Mouse (Mus musculus) hindbrain, embryonic 13.5 days (tissue): ENCODE measurements around the gene Sft2d1. TPM values are rescaled to one million over a fixed set of nuclear protein-coding genes. Genes with fewer than 3 reads are reported as not detected.
A peak's percentile ranks its signal among the peaks of the same experiment; 100 is the strongest.
"Not testable (repeated sequence)": the region's sequence is repeated elsewhere in the genome, so short reads cannot be mapped to it uniquely, and the experiment has no call there.

Experiments used
- ATAC-seq: fragments of 200-750 bp; cut with Nextera tagmentation; 2 replicates; pipeline ENCODE4 v1.8.0; 2017; ENCODE audit warnings: moderate TSS enrichment; ENCODE audit not compliant: low FRiP score
- H3K27ac ChIP-seq: fragments of 300-500 bp; sonication (generic); 2 replicates; pipeline ENCODE4 v1.5.1; 2015; ENCODE audit warnings: inconsistent platforms, mild to moderate bottlenecking, moderate library complexity
- H3K27me3 ChIP-seq: fragments of 300-500 bp; sonication (generic); 2 replicates; pipeline ENCODE4 v1.6.1; 2015; ENCODE audit warnings: mild to moderate bottlenecking, inconsistent platforms
- H3K36me3 ChIP-seq: fragments of 300-500 bp; sonication (generic); 2 replicates; pipeline ENCODE4 v1.6.1; 2015; ENCODE audit warnings: mild to moderate bottlenecking, inconsistent platforms
- H3K4me1 ChIP-seq: fragments of 300-500 bp; sonication (generic); replicated peaks from 2 replicates; pipeline ENCODE4 v1.6.1; 2015; ENCODE audit warnings: inconsistent platforms
- H3K4me2 ChIP-seq: fragments of 300-500 bp; sonication (generic); 2 replicates; pipeline ENCODE4 v1.6.1; 2015; ENCODE audit warnings: inconsistent platforms, mild to moderate bottlenecking, moderate library complexity
- H3K4me3 ChIP-seq: fragments of 300-500 bp; sonication (generic); 2 replicates; pipeline ENCODE4 v1.5.1; 2015; ENCODE audit warnings: mild to moderate bottlenecking, inconsistent platforms
- H3K9ac ChIP-seq: fragments of 300-500 bp; sonication (generic); 2 replicates; pipeline ENCODE4 v1.6.1; 2015; ENCODE audit warnings: mild to moderate bottlenecking, inconsistent platforms
- H3K9me3 ChIP-seq: fragments of 300-500 bp; sonication (generic); 2 replicates; pipeline ENCODE4 v1.6.1; 2016; ENCODE audit warnings: inconsistent platforms
- WGBS: fragments of 180-500 bp; shearing (Covaris S2); methylation state at CpG from one replicate; pipeline ENCODE4 v1.1.7; 2015; 5-methylcytosine and 5-hydroxymethylcytosine counted together
- polyA plus RNA-seq: library from polyadenylated mRNA; unstranded; fragments of >200 nt; fragmentation: Nextera tagmentation; extraction: Ambion mirVana; gene quantifications from 2 replicates; pipeline ENCODE4 v1.2.1, GENCODE M21; 2015

Gene Sft2d1
- polyA plus RNA-seq, 1 experiment from 2014 or later = 151 TPM

GRCm38 (mm10) chr17:8311751-8312150, 849 bp downstream of the Sft2d1 start:
- Histone ChIP-seq H3K9me3 (no peaks in the 10 kb centered on the region), H3K36me3 (peaks cover 4% of the 10 kb centered on the region; the same call in 1 of the 2 replicates), H3K27me3 (peaks cover 11% of the 10 kb centered on the region; the same call in 1 of the 2 replicates), H3K4me1 (peaks cover 36% of the 10 kb centered on the region), H3K4me2 (peak overlapping the region; percentile 82), H3K9ac (peak overlapping the region; percentile 94), H3K4me3 (peak overlapping the region; percentile 92), H3K27ac (no peak overlapping the region)
- 53% methylated on average over 3 of the region's 3 CpGs for WGBS
- no peak for ATAC-seq

GRCm38 (mm10) chr17:8313976-8314375, 3.1 kb downstream of the Sft2d1 start:
- Histone ChIP-seq H3K4me2 (no peak overlapping the region), H3K27ac (no peak overlapping the region), H3K27me3 (no peaks in the 10 kb centered on the region), H3K4me3 (no peak overlapping the region), H3K9me3 (no peaks in the 10 kb centered on the region), H3K4me1 (peaks cover 36% of the 10 kb centered on the region), H3K36me3 (peaks cover 8% of the 10 kb centered on the region), H3K9ac (no peak overlapping the region)
- 92% methylated on average over 3 of the region's 3 CpGs for WGBS
- ATAC-seq = no peak

GRCm38 (mm10) chr17:8316251-8316650, 5.3 kb downstream of the Sft2d1 start:
- Histone ChIP-seq H3K4me2 (no peak overlapping the region), H3K27ac (no peak overlapping the region), H3K9me3 (no peaks in the 10 kb centered on the region), H3K27me3 (no peaks in the 10 kb centered on the region), H3K4me3 (no peak overlapping the region), H3K9ac (no peak overlapping the region), H3K36me3 (peaks cover 16% of the 10 kb centered on the region), H3K4me1 (peaks cover 36% of the 10 kb centered on the region)
- ATAC-seq = no peak
- WGBS = 89% methylated on average over 1 of the region's 1 CpGs

- not testable (repeated sequence) for H3K9me3 ChIP-seq, H3K9ac ChIP-seq, H3K4me1 ChIP-seq, H3K4me2 ChIP-seq, H3K27me3 ChIP-seq, H3K27ac ChIP-seq, ATAC-seq, H3K4me3 ChIP-seq
- H3K36me3 ChIP-seq = peaks cover 53% of the 10 kb centered on the region
- WGBS = 81% methylated on average over 10 of the region's 11 CpGs
These were observed 16.0 kb downstream of the Sft2d1 start for GRCm38 (mm10) chr17:8326877-8327276.

GRCm38 (mm10) chr17:8328511-8329174, 17.7 kb downstream of the Sft2d1 start:
- Histone ChIP-seq H3K27ac (no peak overlapping the region), H3K4me2 (no peak overlapping the region), H3K27me3 (no peaks in the 10 kb centered on the region), H3K36me3 (peaks cover 38% of the 10 kb centered on the region), H3K9me3 (no peaks in the 10 kb centered on the region), H3K4me1 (no peaks in the 10 kb centered on the region), H3K4me3 (no peak overlapping the region), H3K9ac (no peak overlapping the region)
- 66% methylated on average over 7 of the region's 7 CpGs for WGBS
- ATAC-seq = no peak

- Histone ChIP-seq H3K27ac (no peak overlapping the region), H3K27me3 (no peaks in the 10 kb centered on the region), H3K4me2 (no peak overlapping the region), H3K4me3 (no peak overlapping the region), H3K9me3 (no peaks in the 10 kb centered on the region), H3K36me3 (peaks cover 22% of the 10 kb centered on the region), H3K4me1 (no peaks in the 10 kb centered on the region), H3K9ac (no peak overlapping the region)
- WGBS = 78% methylated on average over 5 of the region's 5 CpGs
- ATAC-seq = no peak
These were observed 19.7 kb downstream of the Sft2d1 start for GRCm38 (mm10) chr17:8330602-8331001.

- not testable (repeated sequence) for H3K36me3 ChIP-seq, H3K9me3 ChIP-seq, H3K4me2 ChIP-seq, H3K27ac ChIP-seq, H3K4me3 ChIP-seq, ATAC-seq, H3K9ac ChIP-seq
- H3K27me3 ChIP-seq = peaks cover 23% of the 10 kb centered on the region
- peaks cover 27% of the 10 kb centered on the region for H3K4me1 ChIP-seq
- 100% methylated on average over 1 of the region's 5 CpGs for WGBS
These were observed 26.3 kb downstream of the Sft2d1 start, which contains the start of gene Prr18 for GRCm38 (mm10) chr17:8337159-8337558. Gene Prr18, plus strand, starts transcription at chr17:8337459.

- peak; percentile 52 for ATAC-seq
- WGBS = 15% methylated on average over 8 of the region's 8 CpGs
- Histone ChIP-seq H3K4me3 (peak overlapping the region; percentile 68), H3K4me2 (peak overlapping the region; percentile 97), H3K9me3 (no peaks in the 10 kb centered on the region), H3K36me3 (no peaks in the 10 kb centered on the region), H3K27me3 (peaks cover 27% of the 10 kb centered on the region), H3K27ac (peak overlapping the region; percentile 92), H3K9ac (peak overlapping the region; percentile 97), H3K4me1 (peaks cover 41% of the 10 kb centered on the region)
These were observed 28.9 kb downstream of the Sft2d1 start for GRCm38 (mm10) chr17:8339666-8340374.

- under 1% methylated on average over 68 of the region's 92 CpGs for WGBS
- peak overlapping the region; percentile 68 for H3K4me3 ChIP-seq
- H3K36me3 ChIP-seq = no peaks in the 10 kb centered on the region
- peak overlapping the region; percentile 97 for H3K9ac ChIP-seq
- H3K27me3 ChIP-seq = peaks cover 27% of the 10 kb centered on the region
- peaks cover 41% of the 10 kb centered on the region for H3K4me1 ChIP-seq
- H3K9me3 ChIP-seq = no peaks in the 10 kb centered on the region
- H3K4me2 ChIP-seq = peak overlapping the region; percentile 97
- peak; percentile 81 for ATAC-seq
- peak overlapping the region; percentile 92 for H3K27ac ChIP-seq
These were observed 29.8 kb downstream of the Sft2d1 start for GRCm38 (mm10) chr17:8340407-8341359.

GRCm38 (mm10) chr17:8341360-8341963, 30.6 kb downstream of the Sft2d1 start:
- Histone ChIP-seq H3K9ac (peak overlapping the region; percentile 97), H3K4me2 (peak overlapping the region; percentile 97), H3K27me3 (peaks cover 27% of the 10 kb centered on the region), H3K4me3 (peak overlapping the region; percentile 68), H3K27ac (peak overlapping the region; percentile 92), H3K4me1 (peaks cover 41% of the 10 kb centered on the region), H3K36me3 (no peaks in the 10 kb centered on the region), H3K9me3 (no peaks in the 10 kb centered on the region)
- WGBS = 9% methylated on average over 45 of the region's 46 CpGs
- peak; percentile 34 for ATAC-seq

- Histone ChIP-seq H3K27ac (no peak overlapping the region), H3K4me2 (peak overlapping the region; percentile 97), H3K4me1 (peaks cover 41% of the 10 kb centered on the region), H3K9ac (peak overlapping the region; percentile 97; the same call in 1 of the 2 replicates), H3K27me3 (peaks cover 27% of the 10 kb centered on the region), H3K4me3 (peak overlapping the region; percentile 68; the same call in 1 of the 2 replicates), H3K36me3 (no peaks in the 10 kb centered on the region), H3K9me3 (no peaks in the 10 kb centered on the region)
- WGBS = 43% methylated on average over 5 of the region's 5 CpGs
- ATAC-seq = no peak
These were observed 31.8 kb downstream of the Sft2d1 start for GRCm38 (mm10) chr17:8342706-8343105.
